Mouse (Mus musculus): Measurements from ENCODE around the gene Gm11084.

DNA sequence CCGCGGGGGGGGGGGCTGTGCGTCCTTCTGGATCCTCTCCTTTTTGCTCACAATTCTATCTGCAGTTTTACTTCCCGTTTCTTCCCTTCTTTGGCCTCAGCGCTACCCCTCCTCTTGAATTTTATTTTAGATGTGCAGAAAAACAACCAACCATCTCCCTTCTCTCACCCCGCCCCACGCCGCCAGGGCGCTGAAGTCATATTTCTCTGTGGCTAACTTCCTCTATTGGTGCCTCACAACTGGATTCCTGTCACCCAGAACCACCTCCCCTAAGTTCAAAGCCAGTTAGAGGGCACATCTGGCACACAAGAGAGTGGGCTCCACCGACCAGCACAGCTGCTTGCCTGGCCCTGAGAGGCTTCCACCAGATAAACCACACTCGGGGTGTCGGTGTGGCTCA, 16.5 kb upstream of the Gm11084 start:
- TF ChIP-seq CTCF (IDR thresholded peaks at IDR 0.05; ENCODE audit: borderline replicate concordance, insufficient read depth, low read depth, low read length), result no peak
- no peak for TF ChIP-seq POLR2A (IDR thresholded peaks at IDR 0.05; ENCODE audit: borderline replicate concordance, insufficient read depth, low read length)
